Mouse (Mus musculus): ENCODE results near the gene Slco4a1. TPM values are rescaled to one million over a fixed set of nuclear protein-coding genes. Genes with fewer than 3 reads are reported as not detected.

Slco4a1 gene
- polyA plus RNA-seq, 1 experiment from 2014 or later: 1.5 TPM

DNA sequence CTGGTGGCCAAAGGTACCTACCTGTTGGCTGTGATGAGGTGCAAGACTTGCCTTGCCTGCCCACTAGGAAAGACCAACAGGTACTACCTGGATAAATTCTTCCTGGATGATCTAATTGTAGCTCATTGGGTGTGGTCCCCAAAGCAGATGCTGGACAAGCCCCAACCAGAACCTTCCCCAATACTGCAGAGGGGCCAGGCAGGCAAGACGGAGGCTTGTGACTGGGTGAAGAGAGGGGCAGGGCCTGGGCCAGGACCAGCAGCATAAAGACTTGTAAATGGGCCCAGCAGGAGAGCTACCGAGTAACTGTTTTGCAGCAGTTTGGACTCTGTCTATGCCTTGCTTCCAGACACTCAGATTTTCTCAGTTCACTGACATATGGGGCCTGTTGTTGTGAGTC lies 1.6 kb downstream of the Slco4a1 start:
- Histone ChIP-seq H3K36me3 (ENCODE audit: control insufficient read depth, insufficient read depth, low read length) (no peaks in the 10 kb centered on the region), H3K4me3 (ENCODE audit: low read depth, low read length) (no peak overlapping the region), H3K27ac (ENCODE audit: low read depth, low read length) (no peak overlapping the region), H3K9me3 (ENCODE audit: control insufficient read depth, low read length) (no peaks in the 10 kb centered on the region), H3K27me3 (replicated peaks; ENCODE audit: control insufficient read depth, insufficient read depth, low read length) (peaks cover 29% of the 10 kb centered on the region), H3K4me2 (no peak overlapping the region), H3K4me1 (replicated peaks; ENCODE audit: control insufficient read depth, insufficient read depth, low read length) (peaks cover 7% of the 10 kb centered on the region; the same call in 1 of the 2 replicates), H3K9ac (ENCODE audit: low read depth, low read length) (no peak overlapping the region)
- ATAC-seq (replicated peaks; ENCODE audit: low FRiP score) (no peak), DNase-seq (ENCODE audit: low spot score) (no peak)
- 52% methylated on average over 2 of the region's 2 CpGs for WGBS

DNA sequence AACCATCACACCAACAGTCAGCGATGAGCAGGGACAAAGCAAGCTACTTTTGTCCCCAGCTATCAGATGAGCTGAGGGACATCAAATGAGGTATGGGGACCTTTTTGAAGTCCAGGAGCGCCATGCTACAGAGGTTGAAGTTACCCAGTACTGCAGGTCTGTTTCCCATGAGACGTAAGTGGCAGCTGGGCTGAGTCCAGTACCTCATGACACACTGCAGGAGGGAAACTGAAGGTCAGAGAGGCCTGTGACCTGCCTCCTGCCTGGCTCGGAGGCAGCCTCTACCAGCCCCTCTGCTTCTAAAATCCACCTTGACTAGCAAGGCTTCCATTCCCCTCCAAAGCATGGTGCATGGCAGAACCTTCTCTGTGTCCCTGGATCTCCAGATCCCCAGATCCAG lies 3.4 kb downstream of the Slco4a1 start:
- H3K27me3 ChIP-seq (replicated peaks; ENCODE audit: control insufficient read depth, insufficient read depth, low read length): peaks cover 29% of the 10 kb centered on the region

DNA sequence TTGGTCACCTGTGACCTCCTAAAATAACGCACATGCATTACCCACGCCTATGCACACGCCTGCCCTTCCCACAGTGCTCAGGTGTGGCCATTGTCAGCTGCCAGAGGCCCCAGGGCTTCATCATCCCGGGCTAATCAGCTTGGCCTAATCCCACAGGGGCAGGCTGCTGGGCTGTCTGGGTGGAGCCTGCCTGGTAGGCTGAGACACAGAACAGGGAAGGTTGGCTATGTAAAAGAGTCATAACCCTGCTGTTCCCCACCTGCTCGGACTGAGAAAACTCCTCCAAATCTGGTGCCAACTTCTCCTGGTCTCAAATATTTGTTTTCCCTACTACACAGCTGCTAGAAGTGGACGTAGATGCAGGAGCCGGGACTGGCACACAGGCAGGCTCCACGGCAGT lies 4.8 kb downstream of the Slco4a1 start:
- Histone ChIP-seq H3K27ac (ENCODE audit: low read depth, low read length) (no peak overlapping the region), H3K36me3 (ENCODE audit: control insufficient read depth, insufficient read depth, low read length) (no peaks in the 10 kb centered on the region), H3K9me3 (ENCODE audit: control insufficient read depth, low read length) (no peaks in the 10 kb centered on the region), H3K4me2 (no peak overlapping the region), H3K4me1 (replicated peaks; ENCODE audit: control insufficient read depth, insufficient read depth, low read length) (peaks cover 3% of the 10 kb centered on the region; the same call in 1 of the 2 replicates), H3K9ac (ENCODE audit: low read depth, low read length) (no peak overlapping the region), H3K4me3 (ENCODE audit: low read depth, low read length) (no peak overlapping the region), H3K27me3 (replicated peaks; ENCODE audit: control insufficient read depth, insufficient read depth, low read length) (peaks cover 29% of the 10 kb centered on the region)
- ATAC-seq (replicated peaks; ENCODE audit: low FRiP score): no peak
- no peak for DNase-seq (ENCODE audit: low spot score)
- 66% methylated on average over 8 of the region's 8 CpGs for WGBS

More for the DNA sequence above, 3.4 kb downstream of the Slco4a1 start:
- 80% methylated on average over 4 of the region's 4 CpGs for WGBS
- Histone ChIP-seq H3K36me3 (ENCODE audit: control insufficient read depth, insufficient read depth, low read length) (no peaks in the 10 kb centered on the region), H3K9me3 (ENCODE audit: control insufficient read depth, low read length) (no peaks in the 10 kb centered on the region), H3K4me1 (replicated peaks; ENCODE audit: control insufficient read depth, insufficient read depth, low read length) (peaks cover 7% of the 10 kb centered on the region; the same call in 1 of the 2 replicates), H3K27ac (ENCODE audit: low read depth, low read length) (no peak overlapping the region), H3K9ac (ENCODE audit: low read depth, low read length) (no peak overlapping the region), H3K4me3 (ENCODE audit: low read depth, low read length) (no peak overlapping the region), H3K4me2 (no peak overlapping the region)
- DNase-seq (ENCODE audit: low spot score) (no peak), ATAC-seq (replicated peaks; ENCODE audit: low FRiP score) (no peak)

DNA sequence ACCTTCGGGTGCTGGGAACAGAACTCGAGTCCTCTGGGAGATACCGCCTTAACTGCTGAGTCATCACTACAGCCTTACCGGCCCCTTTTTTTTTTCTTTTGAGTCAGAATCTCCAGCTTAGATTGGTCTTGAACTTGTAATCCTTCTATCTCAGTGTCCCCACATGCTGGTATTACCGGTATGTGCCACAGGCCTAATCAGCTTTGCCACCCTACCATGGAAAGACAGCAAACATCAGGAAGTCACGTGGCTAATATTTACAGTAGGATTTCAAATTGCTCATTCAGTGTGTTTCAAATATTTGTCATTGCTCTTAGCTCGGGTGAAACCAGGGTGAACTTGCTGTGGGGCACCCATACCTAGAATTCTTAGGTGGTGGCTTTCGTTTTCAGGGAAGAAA lies 6.5 kb downstream of the Slco4a1 start:
- Histone ChIP-seq H3K9ac (ENCODE audit: low read depth, low read length) (no peak overlapping the region), H3K4me1 (replicated peaks; ENCODE audit: control insufficient read depth, insufficient read depth, low read length) (no peaks in the 10 kb centered on the region), H3K9me3 (ENCODE audit: control insufficient read depth, low read length) (no peaks in the 10 kb centered on the region), H3K36me3 (ENCODE audit: control insufficient read depth, insufficient read depth, low read length) (no peaks in the 10 kb centered on the region), H3K4me2 (no peak overlapping the region), H3K4me3 (ENCODE audit: low read depth, low read length) (no peak overlapping the region), H3K27ac (ENCODE audit: low read depth, low read length) (no peak overlapping the region), H3K27me3 (replicated peaks; ENCODE audit: control insufficient read depth, insufficient read depth, low read length) (peaks cover 13% of the 10 kb centered on the region)
- DNase-seq (ENCODE audit: low spot score) (no peak), ATAC-seq (replicated peaks; ENCODE audit: low FRiP score) (no peak)
- WGBS: 72% methylated on average over 8 of the region's 8 CpGs

DNA sequence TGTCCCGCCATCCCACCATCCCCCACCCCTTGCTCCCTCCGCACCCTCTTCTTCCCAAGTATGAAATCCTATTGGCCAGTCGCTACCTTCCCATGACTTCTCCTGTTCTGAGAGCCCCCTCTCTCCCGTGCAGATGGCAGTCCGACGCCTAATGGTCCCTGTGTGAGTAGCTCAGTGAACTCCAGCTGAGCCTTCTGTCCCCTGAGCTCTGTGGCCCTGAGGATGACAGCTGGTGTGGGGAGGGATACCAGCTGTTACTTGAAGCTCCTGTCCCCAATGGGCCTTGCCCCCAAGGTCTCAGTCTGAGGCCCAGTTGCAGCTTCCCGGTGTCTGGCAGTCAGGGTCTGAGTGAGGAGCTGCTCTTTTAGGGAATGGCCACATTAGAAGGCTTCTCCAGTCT lies 10.5 kb downstream of the Slco4a1 start:
- Histone ChIP-seq H3K4me2 (no peak overlapping the region), H3K36me3 (ENCODE audit: control insufficient read depth, insufficient read depth, low read length) (no peaks in the 10 kb centered on the region), H3K4me1 (replicated peaks; ENCODE audit: control insufficient read depth, insufficient read depth, low read length) (no peaks in the 10 kb centered on the region), H3K9me3 (ENCODE audit: control insufficient read depth, low read length) (no peaks in the 10 kb centered on the region), H3K9ac (ENCODE audit: low read depth, low read length) (no peak overlapping the region), H3K27me3 (replicated peaks; ENCODE audit: control insufficient read depth, insufficient read depth, low read length) (no peaks in the 10 kb centered on the region; the same call in 1 of the 2 replicates), H3K4me3 (ENCODE audit: low read depth, low read length) (no peak overlapping the region), H3K27ac (ENCODE audit: low read depth, low read length) (no peak overlapping the region)
- ATAC-seq (replicated peaks; ENCODE audit: low FRiP score): no peak
- WGBS: 76% methylated on average over 7 of the region's 7 CpGs
- no peak for DNase-seq (ENCODE audit: low spot score)

DNA sequence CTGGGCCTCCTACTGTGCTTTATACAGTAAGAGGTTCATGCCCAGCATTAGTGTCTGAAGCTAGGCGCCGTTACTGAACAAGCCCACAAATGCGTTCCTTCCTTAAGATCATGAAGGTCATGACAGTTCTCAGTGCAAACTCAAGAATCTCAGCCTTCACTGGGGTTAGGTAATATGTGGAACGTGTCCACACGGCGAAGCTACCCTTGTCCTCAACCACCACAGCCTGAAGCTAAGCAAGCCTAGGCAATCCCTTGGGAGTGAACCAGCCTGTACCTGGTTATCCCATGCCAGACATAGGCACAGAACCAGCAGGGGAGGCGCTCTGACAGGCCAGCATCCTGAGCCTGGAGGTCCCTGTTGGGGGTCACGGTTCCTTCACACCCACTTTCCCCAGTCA lies 12.8 kb downstream of the Slco4a1 start:
- Histone ChIP-seq H3K36me3 (ENCODE audit: control insufficient read depth, insufficient read depth, low read length) (no peaks in the 10 kb centered on the region), H3K4me3 (ENCODE audit: low read depth, low read length) (no peak overlapping the region), H3K4me2 (no peak overlapping the region), H3K9ac (ENCODE audit: low read depth, low read length) (no peak overlapping the region), H3K4me1 (replicated peaks; ENCODE audit: control insufficient read depth, insufficient read depth, low read length) (no peaks in the 10 kb centered on the region; the same call in 1 of the 2 replicates), H3K27me3 (replicated peaks; ENCODE audit: control insufficient read depth, insufficient read depth, low read length) (no peaks in the 10 kb centered on the region; the same call in 1 of the 2 replicates), H3K27ac (ENCODE audit: low read depth, low read length) (no peak overlapping the region), H3K9me3 (ENCODE audit: control insufficient read depth, low read length) (no peaks in the 10 kb centered on the region)
- DNase-seq (ENCODE audit: low spot score) (no peak), ATAC-seq (replicated peaks; ENCODE audit: low FRiP score) (no peak)
- WGBS: 86% methylated on average over 8 of the region's 8 CpGs

DNA sequence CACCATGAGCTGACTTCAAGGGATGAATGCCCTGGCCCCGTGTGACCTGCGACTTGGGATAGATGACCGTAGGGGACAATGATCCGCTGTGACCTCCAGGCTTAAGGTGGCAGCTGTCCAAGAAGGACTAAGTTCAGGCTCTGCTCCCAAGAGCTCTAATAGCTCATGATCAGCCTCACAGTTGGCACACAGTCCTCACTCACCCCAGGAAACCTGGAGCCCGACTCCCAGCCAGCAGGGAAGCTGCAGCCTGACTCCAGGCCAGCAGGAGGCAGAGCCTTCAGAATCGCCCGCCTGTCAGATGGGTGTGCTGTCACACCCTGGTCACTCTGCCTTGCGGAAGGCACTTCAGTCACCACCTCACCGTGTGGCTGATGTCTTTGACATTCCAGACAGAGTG lies 13.7 kb downstream of the Slco4a1 start:
- no peak for ATAC-seq (replicated peaks; ENCODE audit: low FRiP score)
- Histone ChIP-seq H3K9ac (ENCODE audit: low read depth, low read length) (no peak overlapping the region), H3K4me1 (replicated peaks; ENCODE audit: control insufficient read depth, insufficient read depth, low read length) (no peaks in the 10 kb centered on the region; the same call in 1 of the 2 replicates), H3K9me3 (ENCODE audit: control insufficient read depth, low read length) (no peaks in the 10 kb centered on the region), H3K4me2 (no peak overlapping the region), H3K4me3 (ENCODE audit: low read depth, low read length) (no peak overlapping the region), H3K36me3 (ENCODE audit: control insufficient read depth, insufficient read depth, low read length) (no peaks in the 10 kb centered on the region), H3K27ac (ENCODE audit: low read depth, low read length) (no peak overlapping the region), H3K27me3 (replicated peaks; ENCODE audit: control insufficient read depth, insufficient read depth, low read length) (no peaks in the 10 kb centered on the region; the same call in 1 of the 2 replicates)
- WGBS: 62% methylated on average over 9 of the region's 9 CpGs
- DNase-seq (ENCODE audit: low spot score): no peak

DNA sequence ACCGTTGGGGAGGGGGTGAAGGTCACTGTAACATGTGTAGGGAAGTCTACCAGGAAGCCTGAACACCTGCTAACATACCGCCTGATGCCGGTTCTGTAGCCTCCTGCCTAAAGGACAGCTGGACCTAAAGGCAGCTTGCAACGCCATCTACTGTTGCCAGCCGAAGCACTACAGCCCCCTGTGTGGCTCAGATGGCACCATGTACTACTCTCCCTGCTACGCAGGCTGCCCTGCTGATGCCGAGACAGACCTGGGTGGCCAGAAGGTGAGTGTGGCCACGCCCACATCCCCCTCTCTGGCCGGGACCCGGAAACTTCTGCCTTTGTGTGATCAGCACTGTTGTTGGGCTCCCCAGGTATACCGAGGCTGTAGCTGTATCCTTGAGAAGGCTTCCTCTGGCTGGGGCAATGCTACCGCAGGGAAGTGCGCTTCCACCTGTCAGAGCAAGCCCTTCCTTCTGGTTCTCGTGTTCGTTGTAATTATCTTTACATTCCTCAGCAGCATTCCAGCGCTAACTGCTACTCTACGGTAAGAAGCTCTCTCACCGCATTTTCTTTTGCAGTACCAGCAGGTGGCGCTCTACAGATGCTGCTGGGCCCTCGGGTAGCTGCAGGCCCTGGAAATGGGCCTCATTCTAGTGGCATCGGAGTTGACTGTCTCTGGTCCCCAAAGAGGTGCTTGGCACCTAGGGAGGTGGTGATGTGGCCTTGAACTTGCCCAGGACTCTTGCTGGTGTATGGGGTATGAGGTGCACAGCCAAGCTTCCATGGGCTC lies 16.4 kb downstream of the Slco4a1 start:
- no peak overlapping the region for H3K9ac ChIP-seq (ENCODE audit: low read depth, low read length)
- H3K9me3 ChIP-seq (ENCODE audit: control insufficient read depth, low read length): no peaks in the 10 kb centered on the region
- no peaks in the 10 kb centered on the region for H3K36me3 ChIP-seq (ENCODE audit: control insufficient read depth, insufficient read depth, low read length)
- no peak overlapping the region for H3K27ac ChIP-seq (ENCODE audit: low read depth, low read length)
- ATAC-seq (replicated peaks; ENCODE audit: low FRiP score): 0 out of 2 replicates have a peak, but pooled peaks have one; percentile 29
- H3K4me3 ChIP-seq (ENCODE audit: low read depth, low read length): no peak overlapping the region
- no peaks in the 10 kb centered on the region; the same call in 1 of the 2 replicates for H3K27me3 ChIP-seq (replicated peaks; ENCODE audit: control insufficient read depth, insufficient read depth, low read length)
- H3K4me1 ChIP-seq (replicated peaks; ENCODE audit: control insufficient read depth, insufficient read depth, low read length): no peaks in the 10 kb centered on the region; the same call in 1 of the 2 replicates
- DNase-seq (ENCODE audit: low spot score): peak; percentile 53
- 0 out of 2 replicates have a peak overlapping the region, but pooled peaks have one; percentile 13 for H3K4me2 ChIP-seq
- 16% methylated on average over 21 of the region's 21 CpGs for WGBS

DNA sequence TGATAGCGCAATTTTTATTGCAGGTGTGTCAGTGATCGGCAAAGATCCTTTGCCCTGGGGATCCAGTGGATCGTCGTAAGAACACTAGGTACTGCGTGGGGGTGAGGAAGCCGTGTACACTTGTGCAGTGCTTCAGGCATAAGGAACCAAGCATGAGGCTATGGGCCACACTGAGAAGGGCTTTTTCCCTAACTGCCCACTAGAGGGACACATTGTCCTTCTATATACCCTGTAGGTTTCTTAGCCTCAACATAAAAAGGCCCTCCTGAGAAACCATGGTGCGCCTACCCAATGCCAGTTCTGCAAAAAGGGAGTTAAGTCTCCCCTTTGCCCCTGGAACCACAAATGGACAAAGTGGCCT lies 17.0 kb downstream of the Slco4a1 start:
- Histone ChIP-seq H3K4me3 (ENCODE audit: low read depth, low read length) (no peak overlapping the region), H3K9ac (ENCODE audit: low read depth, low read length) (no peak overlapping the region), H3K4me1 (replicated peaks; ENCODE audit: control insufficient read depth, insufficient read depth, low read length) (no peaks in the 10 kb centered on the region; the same call in 1 of the 2 replicates), H3K9me3 (ENCODE audit: control insufficient read depth, low read length) (no peaks in the 10 kb centered on the region), H3K27me3 (replicated peaks; ENCODE audit: control insufficient read depth, insufficient read depth, low read length) (no peaks in the 10 kb centered on the region; the same call in 1 of the 2 replicates), H3K36me3 (ENCODE audit: control insufficient read depth, insufficient read depth, low read length) (no peaks in the 10 kb centered on the region), H3K4me2 (no peak overlapping the region), H3K27ac (ENCODE audit: low read depth, low read length) (no peak overlapping the region)
- 51% methylated on average over 7 of the region's 7 CpGs for WGBS
- no peak for DNase-seq (ENCODE audit: low spot score)
- ATAC-seq (replicated peaks; ENCODE audit: low FRiP score): peak; percentile 71
